Mouse (Mus musculus): ENCODE measurements at regions not wholly inside any gene's neighbourhood (a gene's known extent, or its start where the extent isn't known, plus 50 kb on each side); places are given as distances from the start of the nearest gene placed in this dataset.
"Not testable (repeated sequence)": the region's sequence is repeated elsewhere in the genome, so short reads cannot be mapped to it uniquely, and the experiment has no call there.

DNA sequence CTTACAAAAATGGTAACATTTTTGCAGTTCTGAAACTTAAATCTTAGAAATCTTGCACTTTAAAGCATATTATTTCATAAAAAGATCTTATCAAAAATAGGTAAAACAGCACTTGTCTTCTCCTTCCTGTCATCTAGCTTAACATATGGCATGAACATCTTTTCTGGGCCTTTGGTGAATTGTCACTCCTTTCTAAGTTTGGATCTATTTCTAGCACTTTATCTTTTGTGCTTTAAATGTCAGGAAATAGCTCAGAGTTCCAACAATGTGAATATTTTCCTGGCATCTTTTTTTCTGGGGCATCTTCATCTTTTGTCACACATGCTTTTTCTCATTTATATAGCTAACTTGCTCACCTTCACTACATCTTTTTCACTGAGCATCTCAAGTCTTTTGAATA lies 527.4 kb upstream of the Gm5150 start:
- DNase-seq (ENCODE audit: low read depth, low spot score): no peak

DNA sequence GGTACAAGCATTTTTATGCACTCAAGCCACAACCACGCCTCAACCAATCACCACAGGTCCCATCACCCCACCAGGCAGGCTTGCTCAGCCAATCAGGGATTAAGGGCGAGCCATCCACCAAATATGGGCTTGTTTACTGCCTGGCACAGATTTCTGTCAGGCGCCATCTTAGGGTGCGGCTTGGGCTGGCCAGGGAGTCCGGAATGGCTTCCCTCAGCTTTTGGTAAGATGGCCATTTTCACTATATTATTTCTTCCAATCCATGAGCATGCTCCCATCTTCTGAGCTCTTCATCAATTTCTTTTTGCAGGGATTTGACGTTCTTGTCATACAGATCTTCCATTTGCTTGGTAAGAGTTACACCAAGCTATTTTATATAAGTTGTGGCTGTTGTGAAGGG lies 521.3 kb upstream of the Gm5150 start:
- DNase-seq (ENCODE audit: low read depth, low spot score): not testable (repeated sequence)

DNA sequence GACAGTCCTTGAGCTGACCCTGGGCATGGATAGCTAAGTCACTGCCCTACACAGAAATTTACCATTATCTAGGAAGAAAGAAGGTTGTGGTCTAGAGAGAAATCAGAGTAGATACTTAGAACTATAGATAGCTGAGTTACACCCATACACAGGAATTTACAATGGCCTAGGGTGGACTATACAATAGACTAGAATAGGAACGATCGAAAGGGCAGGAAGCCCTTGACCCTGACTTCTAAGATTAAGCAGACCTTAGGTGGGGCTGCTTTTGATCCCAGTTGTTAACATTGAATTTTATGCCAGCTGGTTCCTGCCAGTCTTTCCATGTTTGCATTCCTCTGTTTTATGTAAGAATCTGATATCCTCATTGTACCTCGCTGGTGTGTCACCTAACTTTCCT lies 482.2 kb upstream of the Gm5150 start:
- DNase-seq (ENCODE audit: low read depth, low spot score): not testable (repeated sequence)

GRCm38 (mm10) chr3:16482750-16483149 lies 476.5 kb upstream of the Gm5150 start:
- DNase-seq (ENCODE audit: low read depth, low spot score): no peak

DNA sequence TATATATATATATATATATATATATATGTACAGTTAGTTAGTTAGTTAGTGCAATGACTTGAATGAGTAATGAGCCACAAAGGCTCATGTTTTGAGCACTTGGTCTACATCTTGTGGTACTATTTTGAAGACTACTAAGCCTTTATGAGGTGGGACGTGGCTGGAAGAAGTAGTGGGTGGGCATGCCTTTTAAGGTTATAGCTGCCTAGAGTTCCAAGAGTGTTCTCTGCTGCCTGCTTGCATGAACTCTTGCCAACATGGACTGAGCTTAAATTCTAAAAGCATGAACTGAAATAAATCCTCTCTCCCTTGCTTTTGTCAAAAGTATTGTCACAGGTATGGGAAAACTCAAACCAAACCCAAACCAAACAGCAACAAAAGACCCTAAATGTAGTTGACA lies 465.1 kb upstream of the Gm5150 start:
- DNase-seq (ENCODE audit: low read depth, low spot score): no peak

- DNase-seq (ENCODE audit: low read depth, low spot score): peak; percentile 54
These were observed 460.2 kb upstream of the Gm5150 start for GRCm38 (mm10) chr3:16466388-16466787.

DNA sequence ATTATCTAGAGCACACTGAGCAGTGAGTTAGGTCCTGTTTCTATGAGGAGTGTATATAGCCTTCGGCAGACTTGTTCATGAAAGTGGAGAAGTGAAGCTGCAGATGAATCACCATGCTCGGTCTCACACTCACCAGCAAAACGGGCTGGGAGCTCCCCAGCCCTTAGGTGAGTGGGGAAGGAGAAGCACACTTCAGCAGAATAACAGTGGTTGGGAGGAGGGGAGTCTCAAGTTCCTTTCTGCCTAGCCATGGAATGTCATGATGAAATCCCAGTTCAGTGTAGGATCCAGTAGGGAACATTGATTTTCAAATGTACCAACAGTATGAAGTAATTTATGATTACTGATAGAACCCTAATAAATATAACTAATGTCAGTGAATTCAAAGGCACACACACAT lies 459.1 kb upstream of the Gm5150 start:
- DNase-seq (ENCODE audit: low read depth, low spot score): no peak

- DNase-seq (ENCODE audit: low read depth, low spot score): no peak
These were observed 458.1 kb upstream of the Gm5150 start for GRCm38 (mm10) chr3:16464301-16464700.

GRCm38 (mm10) chr3:16433033-16433432 lies 426.8 kb upstream of the Gm5150 start:
- no peak for DNase-seq (ENCODE audit: low read depth, low spot score)

DNA sequence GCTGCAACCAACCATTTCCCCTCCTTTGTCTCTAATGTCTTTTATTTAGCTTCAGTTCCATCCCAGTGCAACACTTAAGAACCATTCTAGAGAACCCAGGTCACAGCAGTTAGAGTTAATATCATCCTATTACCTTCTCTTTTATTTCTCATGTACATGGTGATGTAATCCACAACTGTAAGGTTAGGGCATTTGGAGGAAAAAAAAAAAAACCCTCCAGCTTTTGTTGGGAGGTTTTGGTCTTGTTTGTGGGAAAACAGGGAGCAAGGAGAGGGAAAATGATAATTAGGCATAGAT lies 425.5 kb upstream of the Gm5150 start:
- DNase-seq (ENCODE audit: low read depth, low spot score): no peak

- DNase-seq (ENCODE audit: low read depth, low spot score): no peak
These were observed 425.0 kb upstream of the Gm5150 start for GRCm38 (mm10) chr3:16431082-16431818.

Data from A20 (cell line).